Mouse (Mus musculus): ENCODE results near the gene Hoxb6. TPM values are rescaled to one million over a fixed set of nuclear protein-coding genes. Genes with fewer than 3 reads are reported as not detected.
A peak's percentile ranks its signal among the peaks of the same experiment; 100 is the strongest.

Hoxb6 gene
- polyA plus RNA-seq, 1 experiment: 8.3 TPM

DNA sequence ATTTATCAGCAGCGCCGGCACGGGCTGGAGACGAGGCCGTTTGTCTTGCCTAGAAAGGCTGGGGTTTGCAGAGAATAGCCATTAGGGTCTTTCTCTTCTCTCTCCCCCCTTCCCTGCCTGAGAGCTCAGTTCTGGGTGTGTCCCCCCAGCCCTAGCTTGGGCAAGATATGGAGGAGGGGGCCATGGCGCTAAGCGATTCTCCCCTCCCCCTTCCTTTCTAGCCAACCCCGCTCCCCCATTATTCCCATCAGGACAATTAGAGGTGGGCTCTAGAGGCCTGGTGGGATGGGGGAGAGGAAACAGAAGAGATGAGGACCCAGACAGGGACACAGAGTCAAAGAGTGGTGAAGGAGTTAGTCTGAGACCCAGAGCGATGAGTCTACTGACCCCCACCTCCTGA, 4.9 kb upstream of the Hoxb6 start:
- WGBS: 19% methylated on average over 9 of the region's 9 CpGs
- no peak overlapping the region for H3K27ac ChIP-seq (ENCODE audit: insufficient read depth, low read depth, low read length)
- H3K4me1 ChIP-seq (ENCODE audit: control insufficient read depth, insufficient read depth, insufficient read length, low read length): no peaks in the 10 kb centered on the region; the same call in 1 of the 2 replicates
- TF ChIP-seq POLR2A (IDR thresholded peaks at IDR 0.05; ENCODE audit: low read depth, low read length) (no peak), CTCF (IDR thresholded peaks at IDR 0.05; ENCODE audit: extremely low read depth, insufficient read length, insufficient replicate concordance, low read depth, low read length) (no peak)
- peak overlapping the region; percentile 62 for H3K4me3 ChIP-seq (ENCODE audit: low read depth, low read length)
- peaks cover 77% of the 10 kb centered on the region for H3K27me3 ChIP-seq (ENCODE audit: control insufficient read depth, insufficient read depth, low read length)
- no peaks in the 10 kb centered on the region for H3K36me3 ChIP-seq (ENCODE audit: control insufficient read depth, insufficient read depth, low read length)

DNA sequence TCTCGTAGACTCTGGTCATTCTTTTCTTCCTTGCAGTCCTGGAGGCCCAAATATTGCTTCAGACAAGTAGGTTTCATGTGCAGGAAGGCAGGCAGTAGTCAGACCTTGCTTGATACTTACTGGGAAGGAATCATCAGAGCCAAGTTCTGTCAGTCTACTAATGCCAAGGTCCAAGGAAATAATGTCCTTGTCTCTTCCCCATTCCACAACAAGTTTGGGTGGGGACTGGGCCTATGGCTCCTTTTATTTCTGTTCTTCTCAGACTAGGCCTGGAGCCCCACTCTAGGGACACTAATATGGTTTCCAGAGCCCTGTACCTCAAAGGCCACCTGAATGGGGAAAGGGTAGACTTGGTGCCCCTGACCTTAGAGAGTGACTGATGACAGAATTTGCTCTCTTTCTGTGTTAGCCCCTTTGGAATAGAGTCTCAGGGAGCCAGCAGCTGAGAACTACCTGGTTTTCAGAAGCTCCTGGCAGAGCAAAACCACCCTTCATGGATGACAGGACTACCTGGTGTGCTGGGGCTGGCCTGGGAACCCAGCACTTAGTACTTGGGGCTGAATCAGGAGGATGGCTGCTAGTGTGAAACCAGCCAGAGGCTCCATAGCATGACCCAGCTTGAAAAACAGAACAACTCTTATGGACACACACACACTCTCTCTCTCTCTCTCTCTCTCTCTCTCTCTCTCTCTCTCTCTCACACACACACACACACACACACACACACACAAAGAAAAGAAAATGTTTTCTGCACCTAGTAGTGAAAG, 3.6 kb upstream of the Hoxb6 start:
- Histone ChIP-seq H3K27me3 (ENCODE audit: control insufficient read depth, insufficient read depth, low read length) (peaks cover 75% of the 10 kb centered on the region), H3K4me1 (ENCODE audit: control insufficient read depth, insufficient read depth, insufficient read length, low read length) (no peaks in the 10 kb centered on the region; the same call in 1 of the 2 replicates), H3K36me3 (ENCODE audit: control insufficient read depth, insufficient read depth, low read length) (no peaks in the 10 kb centered on the region), H3K27ac (ENCODE audit: insufficient read depth, low read depth, low read length) (no peak overlapping the region), H3K4me3 (ENCODE audit: low read depth, low read length) (no peak overlapping the region)
- TF ChIP-seq CTCF (IDR thresholded peaks at IDR 0.05; ENCODE audit: extremely low read depth, insufficient read length, insufficient replicate concordance, low read depth, low read length): no peak
- no peak for TF ChIP-seq POLR2A (IDR thresholded peaks at IDR 0.05; ENCODE audit: low read depth, low read length)
- WGBS: 31% methylated on average over 1 of the region's 1 CpGs

DNA sequence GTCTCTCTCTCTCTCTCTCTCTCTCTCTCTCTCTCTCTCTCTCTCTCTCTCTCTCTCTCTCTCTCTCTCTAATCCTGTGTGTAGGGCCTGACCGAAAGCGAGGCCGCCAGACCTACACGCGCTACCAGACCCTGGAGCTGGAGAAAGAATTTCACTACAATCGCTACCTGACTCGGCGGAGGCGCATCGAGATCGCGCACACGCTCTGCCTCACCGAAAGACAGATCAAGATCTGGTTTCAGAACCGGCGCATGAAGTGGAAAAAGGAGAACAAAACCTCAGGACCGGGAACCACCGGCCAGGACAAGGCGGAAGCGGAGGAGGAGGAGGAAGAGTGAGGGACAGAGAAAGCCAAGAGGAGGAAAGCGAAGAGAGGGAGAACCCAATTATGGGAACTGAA, 3.0 kb upstream of the Hoxb6 start:
- Histone ChIP-seq H3K27ac (ENCODE audit: insufficient read depth, low read depth, low read length) (no peak overlapping the region), H3K27me3 (ENCODE audit: control insufficient read depth, insufficient read depth, low read length) (peaks cover 68% of the 10 kb centered on the region), H3K36me3 (ENCODE audit: control insufficient read depth, insufficient read depth, low read length) (no peaks in the 10 kb centered on the region), H3K4me3 (ENCODE audit: low read depth, low read length) (no peak overlapping the region), H3K4me1 (ENCODE audit: control insufficient read depth, insufficient read depth, insufficient read length, low read length) (no peaks in the 10 kb centered on the region; the same call in 1 of the 2 replicates)
- TF ChIP-seq CTCF (IDR thresholded peaks at IDR 0.05; ENCODE audit: extremely low read depth, insufficient read length, insufficient replicate concordance, low read depth, low read length) (no peak), POLR2A (IDR thresholded peaks at IDR 0.05; ENCODE audit: low read depth, low read length) (no peak)
- 32% methylated on average over 21 of the region's 21 CpGs for WGBS

DNA sequence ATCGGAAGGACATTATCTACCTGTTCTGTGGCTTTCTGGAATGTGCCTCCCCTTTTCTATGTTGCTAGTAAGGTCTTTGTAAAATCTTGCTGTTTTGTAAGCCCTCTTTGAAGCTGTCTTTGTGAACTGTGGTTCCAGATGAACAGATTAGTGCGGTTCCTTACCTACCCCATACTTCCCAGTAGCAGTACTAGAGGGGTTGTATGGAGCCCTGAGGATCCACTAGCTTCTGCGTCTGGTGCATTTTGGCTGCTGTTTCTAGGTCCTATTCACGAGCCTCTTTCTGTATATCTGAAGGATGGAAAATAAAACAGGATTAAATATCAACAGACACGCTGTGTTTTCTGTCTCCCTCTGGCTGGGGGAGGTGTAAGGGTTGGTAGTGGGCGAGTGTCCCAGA, 2.4 kb upstream of the Hoxb6 start:
- no peak overlapping the region for H3K27ac ChIP-seq (ENCODE audit: insufficient read depth, low read depth, low read length)

GRCm38 (mm10) chr11:96290705-96291355, 1.4 kb upstream of the Hoxb6 start:
- Histone ChIP-seq H3K4me3 (ENCODE audit: low read depth, low read length) (no peak overlapping the region), H3K36me3 (ENCODE audit: control insufficient read depth, insufficient read depth, low read length) (no peaks in the 10 kb centered on the region), H3K27ac (ENCODE audit: insufficient read depth, low read depth, low read length) (no peak overlapping the region), H3K27me3 (ENCODE audit: control insufficient read depth, insufficient read depth, low read length) (peaks cover 66% of the 10 kb centered on the region), H3K4me1 (ENCODE audit: control insufficient read depth, insufficient read depth, insufficient read length, low read length) (peaks cover 3% of the 10 kb centered on the region; the same call in 1 of the 2 replicates)
- 41% methylated on average over 17 of the region's 17 CpGs for WGBS
- TF ChIP-seq CTCF (IDR thresholded peaks at IDR 0.05; ENCODE audit: extremely low read depth, insufficient read length, insufficient replicate concordance, low read depth, low read length) (no peak), POLR2A (IDR thresholded peaks at IDR 0.05; ENCODE audit: low read depth, low read length) (no peak)

More for the DNA sequence above, 2.4 kb upstream of the Hoxb6 start:
- TF ChIP-seq CTCF (IDR thresholded peaks at IDR 0.05; ENCODE audit: extremely low read depth, insufficient read length, insufficient replicate concordance, low read depth, low read length) (no peak), POLR2A (IDR thresholded peaks at IDR 0.05; ENCODE audit: low read depth, low read length) (no peak)
- no peaks in the 10 kb centered on the region; the same call in 1 of the 2 replicates for H3K4me1 ChIP-seq (ENCODE audit: control insufficient read depth, insufficient read depth, insufficient read length, low read length)
- no peaks in the 10 kb centered on the region for H3K36me3 ChIP-seq (ENCODE audit: control insufficient read depth, insufficient read depth, low read length)
- no peak overlapping the region for H3K4me3 ChIP-seq (ENCODE audit: low read depth, low read length)
- peaks cover 66% of the 10 kb centered on the region for H3K27me3 ChIP-seq (ENCODE audit: control insufficient read depth, insufficient read depth, low read length)
- 35% methylated on average over 6 of the region's 6 CpGs for WGBS

GRCm38 (mm10) chr11:96292565-96293301, 457 bp downstream of the Hoxb6 start:
- peaks cover 62% of the 10 kb centered on the region for H3K27me3 ChIP-seq (ENCODE audit: control insufficient read depth, insufficient read depth, low read length)
- 7% methylated on average over 12 of the region's 12 CpGs for WGBS
- peaks cover 3% of the 10 kb centered on the region; the same call in 1 of the 2 replicates for H3K4me1 ChIP-seq (ENCODE audit: control insufficient read depth, insufficient read depth, insufficient read length, low read length)
- H3K4me3 ChIP-seq (ENCODE audit: low read depth, low read length): peak overlapping the region; percentile 66
- no peaks in the 10 kb centered on the region for H3K36me3 ChIP-seq (ENCODE audit: control insufficient read depth, insufficient read depth, low read length)
- H3K27ac ChIP-seq (ENCODE audit: insufficient read depth, low read depth, low read length): peak overlapping the region; percentile 63
- no peak for TF ChIP-seq POLR2A (IDR thresholded peaks at IDR 0.05; ENCODE audit: low read depth, low read length)
- no peak for TF ChIP-seq CTCF (IDR thresholded peaks at IDR 0.05; ENCODE audit: extremely low read depth, insufficient read length, insufficient replicate concordance, low read depth, low read length)

Data from small intestine, adult 2 months (tissue).